8 mouse cellular contexts compared by ENCODE assay signal in genomic region chr4:48924576-48925459, GRCm38 (mm10).
A peak's percentile ranks its signal among the peaks of the same experiment; 100 is the strongest.
DNase-seq lines count a peak whose midpoint lies in the region; ATAC-seq lines count a peak whose summit lies in the region.

No protein-coding gene starts in this region.

- DNase-seq in brain, adult 2 months (ENCODE audit: low read depth, low spot score): peak; percentile 91
- DNase-seq in layer of hippocampus, adult 9-10 months (ENCODE audit: low spot score): peak; percentile 48
- DNase-seq in heart, adult 11 months: no peak
- DNase-seq in cerebellum, postnatal 36 days: no peak
- DNase-seq in spleen, adult 18-20 months: no peak
- no peak for DNase-seq in adrenal gland, postnatal 10 days

- H3K9ac ChIP-seq in forebrain, embryonic 15.5 days (replicated peaks): no peak overlapping the region
- H3K9ac ChIP-seq in midbrain, embryonic 16.5 days (ENCODE audit: low read depth, low read length): no peak overlapping the region

- H3K4me1 ChIP-seq in forebrain, embryonic 15.5 days: peaks cover 12% of the 10 kb centered on the region; the same call in 1 of the 2 replicates
- H3K4me1 ChIP-seq in midbrain, embryonic 16.5 days (ENCODE audit: control insufficient read depth, insufficient read depth, low read length): peaks cover 10% of the 10 kb centered on the region

- 43% methylated on average over 4 of the region's 4 CpGs for WGBS in forebrain, embryonic 15.5 days
- WGBS in midbrain, embryonic 16.5 days: 49% methylated on average over 4 of the region's 4 CpGs

- H3K27ac ChIP-seq in forebrain, embryonic 15.5 days (replicated peaks): peak overlapping the region; percentile 49; the same call in 1 of the 2 replicates
- no peak overlapping the region for H3K27ac ChIP-seq in midbrain, embryonic 16.5 days (ENCODE audit: low read length)

- no peak overlapping the region for H3K4me3 ChIP-seq in forebrain, embryonic 15.5 days
- no peak overlapping the region for H3K4me3 ChIP-seq in midbrain, embryonic 16.5 days (ENCODE audit: low read depth, low read length)

- ATAC-seq in forebrain, embryonic 15.5 days (replicated peaks): peak; percentile 95
- peak; percentile 97 for ATAC-seq in midbrain, embryonic 16.5 days

- H3K36me3 ChIP-seq in forebrain, embryonic 15.5 days: no peaks in the 10 kb centered on the region
- no peaks in the 10 kb centered on the region for H3K36me3 ChIP-seq in midbrain, embryonic 16.5 days (ENCODE audit: control insufficient read depth, insufficient read depth, low read length)

- H3K27me3 ChIP-seq in forebrain, embryonic 15.5 days: no peaks in the 10 kb centered on the region
- H3K27me3 ChIP-seq in midbrain, embryonic 16.5 days (ENCODE audit: control insufficient read depth, insufficient read depth, low read depth, low read length): no peaks in the 10 kb centered on the region

- H3K4me2 ChIP-seq in forebrain, embryonic 15.5 days (replicated peaks): no peak overlapping the region
- no peak overlapping the region for H3K4me2 ChIP-seq in midbrain, embryonic 16.5 days (ENCODE audit: low read length)

- no peaks in the 10 kb centered on the region for H3K9me3 ChIP-seq in forebrain, embryonic 15.5 days
- H3K9me3 ChIP-seq in midbrain, embryonic 16.5 days (replicated peaks; ENCODE audit: control insufficient read depth, low read length, poor library complexity, severe bottlenecking): no peaks in the 10 kb centered on the region

Comparison
In these comparisons a context has a peak if more than half of its experiments do, and no peak if none do; other contexts are left out.
1. DNase-seq: peak in brain, adult 2 months (single experiment) and layer of hippocampus, adult 9-10 months (single experiment); none in heart, adult 11 months (single experiment), cerebellum, postnatal 36 days (0 of 2), spleen, adult 18-20 months (0 of 2) and adrenal gland, postnatal 10 days (single experiment).